Mouse (Mus musculus) T-helper 1 cell (primary cell): ENCODE results near the gene Oscp1.

ENCODE experiments used
- in situ Hi-C: fragments of 300-600 bp; cut with MboI, MseI; formaldehyde crosslinking; loops from one replicate; pipeline ENCODE4 v1.15.1; 2025; ENCODE audit warnings: high pct_unique_total_duplicates

The Oscp1 gene

DNA sequence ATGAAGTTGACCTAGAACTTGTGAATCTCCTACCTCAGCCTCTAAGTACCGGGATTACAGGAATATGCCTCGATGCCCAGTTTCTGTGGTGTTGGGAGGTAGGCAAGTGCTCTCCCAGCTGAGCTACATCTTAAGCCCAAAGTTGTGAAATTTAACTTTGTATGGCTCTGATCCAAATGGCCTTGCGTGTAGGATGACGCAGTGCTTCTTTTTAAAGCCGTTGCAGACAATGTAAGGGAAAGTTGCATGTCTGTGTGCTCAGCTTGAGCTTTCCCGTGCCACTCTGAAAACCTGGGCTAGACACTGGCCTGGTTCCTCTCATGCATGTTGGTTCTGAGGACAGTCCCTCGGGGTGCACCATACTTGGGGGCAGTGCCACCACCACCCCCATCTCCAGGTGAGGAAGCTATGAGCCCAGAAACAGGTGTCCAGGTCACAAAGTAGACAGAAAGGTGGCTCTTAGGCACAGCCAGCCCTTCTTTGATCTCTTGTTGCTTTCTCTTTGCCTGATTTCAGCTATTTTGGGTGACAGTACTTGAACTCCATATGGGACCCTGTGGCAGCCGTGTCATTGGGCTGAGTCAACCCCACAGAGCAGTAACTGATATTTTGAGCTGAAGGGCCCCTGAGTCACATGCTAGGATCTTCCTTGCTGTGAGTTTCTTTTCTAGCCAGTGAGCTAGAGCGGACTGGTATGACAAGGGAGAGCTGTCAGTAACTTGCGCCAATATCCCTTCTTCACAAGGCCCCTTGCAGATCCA is 51.4 kb downstream of the Oscp1 start:
- in situ Hi-C loops: loop anchor here (5.0 kb wide), 1 partner anchor 78 kb away; no protein-coding TSS in a partner anchor

DNA sequence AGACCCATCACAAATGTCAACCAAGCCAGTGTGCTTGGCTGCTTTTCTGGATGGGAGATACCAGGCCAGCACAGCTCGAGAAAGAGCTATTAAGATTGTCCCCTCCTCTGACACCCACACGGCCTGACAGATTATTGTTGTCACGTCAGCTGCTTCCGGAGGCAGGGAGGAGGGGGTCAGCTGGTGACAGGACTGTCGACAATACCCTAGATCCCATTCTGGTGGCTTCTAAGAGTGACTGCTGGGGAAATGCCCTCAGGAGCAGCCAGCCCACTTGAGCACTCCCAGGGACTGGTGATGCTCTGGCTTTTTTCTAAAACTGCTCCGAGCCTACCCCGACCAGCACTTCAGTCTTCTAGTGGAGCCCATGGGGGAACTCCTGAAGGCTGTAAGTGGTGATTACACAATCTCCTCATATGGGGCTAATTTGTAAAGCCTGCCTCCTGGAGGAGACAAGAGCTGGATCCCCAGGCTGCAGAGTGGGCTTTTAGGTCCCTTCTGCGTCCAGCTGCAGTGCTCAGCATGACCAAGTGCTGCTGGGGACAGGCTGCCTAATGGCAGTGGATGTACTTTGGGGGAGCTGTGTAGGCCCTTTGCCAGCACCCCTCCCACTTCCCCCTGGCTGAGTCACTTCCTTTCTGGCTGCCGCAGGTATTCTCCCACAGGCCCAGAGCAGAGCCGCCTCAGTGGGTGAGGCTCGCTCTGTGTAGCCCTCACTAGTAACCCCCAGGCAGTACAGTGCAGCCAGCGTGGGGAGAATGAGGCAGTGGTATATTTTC is 52.2 kb downstream of the Oscp1 start:
- in situ Hi-C loops: no loop called here

DNA sequence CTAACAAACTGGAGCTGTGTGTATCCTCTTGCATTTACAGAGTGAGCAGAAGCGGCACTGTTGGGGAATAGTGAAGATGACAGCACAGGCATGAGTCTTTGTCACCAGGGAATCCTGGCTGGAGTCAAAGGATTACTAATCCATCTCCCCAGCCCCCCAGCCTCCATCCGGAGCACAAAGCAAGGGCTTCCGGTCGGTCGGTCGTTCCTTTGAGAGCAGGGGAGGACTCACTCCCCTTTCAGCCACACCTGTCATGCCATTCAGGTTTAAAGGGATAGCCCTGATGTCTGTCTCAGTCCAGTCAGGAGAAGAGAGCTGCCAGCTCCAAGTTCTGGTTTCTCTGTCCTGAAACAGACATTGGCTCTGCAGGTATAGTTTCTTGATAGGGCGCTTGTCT is 52.8 kb downstream of the Oscp1 start:
- in situ Hi-C loops: no loop called here

DNA sequence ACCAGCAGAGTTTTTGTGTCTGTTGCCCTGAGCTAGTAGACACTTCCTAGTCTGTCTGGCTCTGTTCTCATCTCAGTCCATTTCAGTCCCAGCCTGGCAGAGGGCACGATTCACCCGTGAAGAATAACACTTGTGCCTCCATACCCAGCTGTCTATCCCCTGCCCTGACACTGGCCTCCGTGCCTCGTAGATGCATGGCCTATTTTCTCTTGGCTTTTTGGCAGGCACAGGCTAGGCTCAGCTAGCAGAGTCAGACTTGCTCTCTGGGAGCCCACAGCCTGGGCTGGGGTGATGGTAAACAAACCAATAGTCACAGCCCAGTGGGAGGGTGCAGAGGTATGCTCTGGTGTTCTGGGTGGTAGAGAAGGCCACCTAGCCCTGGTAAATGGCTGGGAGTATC is 54.9 kb downstream of the Oscp1 start:
- in situ Hi-C loops: no loop called here

DNA sequence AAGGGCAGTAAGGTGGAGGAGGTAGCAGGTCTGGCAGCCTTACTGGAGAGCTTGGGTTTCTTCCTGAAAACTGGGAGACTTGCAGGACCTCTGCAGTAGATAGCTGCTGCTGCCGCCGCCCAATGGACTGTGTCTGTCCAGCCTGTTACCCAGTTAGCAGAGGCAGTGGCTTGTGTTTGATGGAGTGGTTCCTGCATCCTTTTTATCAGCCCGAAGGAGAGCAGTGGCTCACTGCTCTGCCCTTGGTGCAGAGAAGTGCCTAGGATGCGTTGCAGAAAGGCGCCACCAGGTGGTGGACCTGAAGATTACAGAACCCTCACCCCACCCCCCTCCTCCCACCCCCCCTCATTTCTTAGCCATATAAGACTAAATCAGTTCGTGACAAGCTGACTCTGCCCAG is 55.6 kb downstream of the Oscp1 start:
- in situ Hi-C loops: no loop called here

DNA sequence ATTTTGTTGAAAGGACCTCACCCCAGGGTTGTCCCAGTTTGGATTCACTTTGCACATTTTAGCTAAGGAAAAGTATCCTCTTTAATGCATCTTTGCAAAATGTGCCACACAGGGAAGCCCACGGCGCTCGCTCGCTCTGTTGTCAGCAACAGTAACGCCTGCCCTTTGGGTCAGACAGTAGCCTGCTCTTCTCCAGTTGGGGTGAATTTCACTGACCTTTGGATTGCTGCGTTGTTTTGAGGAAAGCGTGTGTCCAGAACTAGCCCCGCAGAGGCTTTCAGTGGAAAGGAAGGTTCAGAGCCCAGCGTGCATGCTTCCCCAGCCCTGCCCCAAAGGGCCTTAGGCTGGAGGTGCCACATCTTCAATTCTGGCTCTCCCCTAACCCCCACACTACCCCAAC is 57.0 kb downstream of the Oscp1 start:
- in situ Hi-C loops: no loop called here

DNA sequence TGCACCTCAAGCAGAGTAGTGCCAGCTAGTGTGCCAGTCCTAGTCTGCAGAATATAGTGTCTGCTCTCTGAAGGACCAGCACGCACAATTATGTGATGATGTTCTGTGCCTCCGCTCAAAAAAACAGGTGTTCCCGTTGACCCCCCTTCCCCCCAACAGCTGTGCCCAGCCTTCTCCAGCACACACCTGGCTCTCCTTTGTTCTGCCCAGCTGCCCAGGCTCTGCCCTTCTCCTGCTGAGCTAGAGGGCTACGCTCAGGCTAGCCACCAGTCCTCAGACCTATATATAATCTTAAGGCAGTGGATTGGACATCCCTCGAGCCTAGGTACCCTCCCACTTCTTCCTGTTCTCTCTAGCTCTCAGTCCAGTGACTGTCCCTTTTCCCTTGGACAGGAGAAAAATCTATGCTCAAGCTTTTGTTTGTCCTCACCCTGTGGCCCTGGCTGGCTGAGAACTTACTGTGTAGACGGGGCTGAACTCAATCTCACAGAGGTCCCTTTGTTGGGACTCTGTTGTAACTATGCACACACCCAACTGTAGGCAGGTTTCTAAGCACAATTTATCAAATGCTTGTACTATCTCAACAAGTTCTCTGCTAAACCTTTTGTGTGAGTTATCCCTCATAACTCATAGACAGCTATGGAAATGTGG is 57.6 kb downstream of the Oscp1 start:
- in situ Hi-C loops: no loop called here

DNA sequence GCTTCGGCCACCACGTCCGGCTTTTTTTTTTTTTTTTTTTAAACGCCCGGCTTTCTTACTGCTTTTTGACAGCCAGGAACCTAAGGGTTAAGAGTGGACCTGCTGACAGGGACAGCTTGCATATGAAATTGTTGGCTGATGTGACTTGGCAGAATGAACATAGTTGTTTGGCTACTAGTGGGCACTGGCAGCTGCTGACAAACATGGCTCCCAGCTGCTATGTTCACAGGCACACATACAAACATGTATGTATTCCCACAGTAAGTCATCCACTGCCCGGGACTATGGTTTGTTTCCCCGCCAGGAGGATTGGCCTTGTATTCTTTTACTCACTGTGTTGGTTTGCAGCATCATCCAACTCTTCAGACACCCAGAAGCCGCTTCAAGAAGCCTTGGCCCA is 58.8 kb downstream of the Oscp1 start:
- in situ Hi-C loops: no loop called here

DNA sequence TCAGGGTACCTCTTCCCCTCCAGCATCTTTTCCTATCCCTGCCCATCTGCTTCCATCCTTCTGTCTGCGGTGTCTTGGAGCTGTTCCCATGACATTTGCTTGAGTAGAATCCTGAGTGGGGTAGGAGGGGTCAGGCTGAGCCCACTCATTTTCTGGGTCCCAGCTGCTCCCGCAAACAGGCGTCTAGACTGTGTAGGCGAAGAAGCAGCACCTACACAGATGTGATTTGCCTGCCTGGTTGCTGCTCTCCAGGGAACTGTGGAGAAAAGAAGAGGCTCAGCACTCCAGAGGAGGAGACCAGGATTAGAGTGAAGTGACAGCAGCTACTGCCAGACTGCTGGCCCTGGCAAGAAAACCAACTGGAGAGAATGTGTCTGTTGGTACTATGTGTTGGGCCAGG is 60.3 kb downstream of the Oscp1 start:
- in situ Hi-C loops: no loop called here

DNA sequence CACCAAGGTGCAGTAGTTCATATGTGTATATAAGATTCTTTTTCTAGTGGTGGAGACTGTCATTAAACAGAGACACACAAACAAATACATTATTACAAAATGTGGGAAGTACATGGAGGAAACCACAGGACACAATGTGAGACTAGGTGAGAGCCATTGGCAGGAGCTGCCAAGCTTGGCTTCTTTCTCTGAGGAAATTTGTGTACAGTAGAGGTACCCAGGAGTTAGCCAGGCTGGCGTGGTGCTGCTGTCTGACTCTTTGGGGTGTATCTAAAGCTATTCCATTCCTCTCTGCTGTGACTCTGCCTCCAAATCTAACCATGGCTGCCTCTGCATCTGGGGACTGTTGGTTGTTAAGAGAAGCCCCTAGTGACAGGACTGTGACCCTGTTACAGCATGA is 60.7 kb downstream of the Oscp1 start:
- in situ Hi-C loops: no loop called here

DNA sequence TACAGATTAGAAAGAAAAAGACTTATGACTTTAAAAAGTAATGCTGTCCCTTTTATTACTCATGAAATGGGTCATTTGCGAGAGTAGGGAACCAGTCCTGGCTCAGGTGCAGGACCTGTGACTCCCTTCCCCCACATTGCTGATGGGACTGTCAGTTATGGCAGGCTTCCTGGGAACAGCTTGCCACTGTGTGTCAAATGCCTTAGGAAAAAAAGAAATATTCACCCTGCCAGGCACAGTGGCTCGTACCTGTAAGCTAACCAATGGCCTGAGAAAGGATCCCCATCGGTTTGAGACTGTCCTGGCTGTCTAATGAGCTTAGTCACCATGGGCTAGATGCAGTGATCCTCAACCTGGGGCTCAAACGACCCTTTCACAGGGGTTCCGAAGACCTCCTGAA is 61.7 kb downstream of the Oscp1 start:
- in situ Hi-C loops: no loop called here

DNA sequence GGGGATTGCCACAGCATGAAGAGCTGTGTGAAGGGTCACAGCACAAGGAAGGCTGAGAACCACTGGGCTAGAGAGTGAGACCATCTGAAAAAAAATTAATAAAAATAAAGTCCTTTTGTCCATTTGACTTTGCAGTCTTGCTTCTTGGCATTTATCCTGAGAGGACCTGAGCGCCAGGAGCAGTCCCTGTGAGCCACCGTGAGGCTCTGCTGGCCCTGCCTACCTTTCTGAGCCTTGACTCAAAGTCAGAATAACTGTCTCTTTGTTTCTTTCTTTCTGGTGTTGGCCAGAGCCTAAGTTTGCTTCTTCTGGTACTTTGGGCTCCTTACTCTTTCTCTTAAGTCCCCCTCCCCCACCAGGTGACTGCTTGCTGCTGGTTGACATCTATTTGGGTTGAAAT is 62.1 kb downstream of the Oscp1 start:
- in situ Hi-C loops: no loop called here

DNA sequence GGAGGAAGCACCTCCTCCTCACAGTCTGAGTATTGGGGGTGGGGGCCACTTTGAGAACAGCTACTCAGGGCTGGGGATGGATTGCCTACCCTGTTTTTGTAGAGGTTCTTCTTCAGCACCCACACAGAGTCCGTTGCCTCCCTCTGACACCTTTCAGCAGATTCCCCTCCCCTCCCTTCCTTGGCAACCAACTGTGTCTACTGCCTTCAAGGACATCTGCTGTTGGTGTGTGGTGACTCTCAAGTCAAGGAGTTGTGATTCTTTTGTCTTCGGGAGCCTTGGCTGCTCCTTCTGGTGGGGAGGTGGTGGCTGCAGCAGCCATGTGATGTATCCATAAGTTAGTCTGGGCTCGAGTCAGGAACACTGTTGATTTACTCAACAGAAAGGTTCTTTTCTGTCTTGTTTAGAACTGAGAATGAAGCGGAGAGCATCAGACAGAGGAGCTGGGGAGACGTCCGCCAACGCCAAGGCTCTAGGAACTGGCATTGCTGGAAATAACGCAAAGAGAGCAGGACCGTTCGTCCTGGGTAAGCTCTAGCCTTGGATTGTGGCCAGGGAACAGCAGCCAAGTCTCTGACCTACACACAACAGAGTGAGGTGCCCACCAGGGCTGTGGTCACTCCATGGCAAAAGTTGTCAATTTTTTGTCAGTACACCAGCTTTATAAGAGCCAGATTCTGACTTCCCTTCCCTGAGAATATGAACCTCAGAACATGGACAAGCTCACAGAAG is 65.1 kb downstream of the Oscp1 start:
- in situ Hi-C loops: no loop called here

DNA sequence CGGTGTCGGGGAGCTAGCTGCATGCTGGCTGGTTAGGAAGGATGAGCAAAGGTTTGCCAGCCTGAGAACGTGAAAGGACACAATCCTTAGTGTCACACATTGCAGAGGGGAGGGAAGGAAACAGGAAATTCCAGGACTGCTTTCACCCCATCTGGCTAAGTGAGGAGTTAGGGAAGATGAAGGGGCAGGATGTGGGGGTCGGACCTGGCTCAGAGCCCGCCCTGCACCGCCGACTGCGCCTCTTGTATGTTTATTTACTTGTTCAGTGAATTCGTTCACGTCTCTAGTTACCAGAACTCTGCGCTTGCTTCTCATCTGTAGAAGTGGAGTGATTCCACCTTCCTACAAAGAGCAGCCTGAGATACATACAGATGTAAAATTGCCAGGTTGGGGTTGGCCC is 72.1 kb downstream of the Oscp1 start:
- in situ Hi-C loops: no loop called here

DNA sequence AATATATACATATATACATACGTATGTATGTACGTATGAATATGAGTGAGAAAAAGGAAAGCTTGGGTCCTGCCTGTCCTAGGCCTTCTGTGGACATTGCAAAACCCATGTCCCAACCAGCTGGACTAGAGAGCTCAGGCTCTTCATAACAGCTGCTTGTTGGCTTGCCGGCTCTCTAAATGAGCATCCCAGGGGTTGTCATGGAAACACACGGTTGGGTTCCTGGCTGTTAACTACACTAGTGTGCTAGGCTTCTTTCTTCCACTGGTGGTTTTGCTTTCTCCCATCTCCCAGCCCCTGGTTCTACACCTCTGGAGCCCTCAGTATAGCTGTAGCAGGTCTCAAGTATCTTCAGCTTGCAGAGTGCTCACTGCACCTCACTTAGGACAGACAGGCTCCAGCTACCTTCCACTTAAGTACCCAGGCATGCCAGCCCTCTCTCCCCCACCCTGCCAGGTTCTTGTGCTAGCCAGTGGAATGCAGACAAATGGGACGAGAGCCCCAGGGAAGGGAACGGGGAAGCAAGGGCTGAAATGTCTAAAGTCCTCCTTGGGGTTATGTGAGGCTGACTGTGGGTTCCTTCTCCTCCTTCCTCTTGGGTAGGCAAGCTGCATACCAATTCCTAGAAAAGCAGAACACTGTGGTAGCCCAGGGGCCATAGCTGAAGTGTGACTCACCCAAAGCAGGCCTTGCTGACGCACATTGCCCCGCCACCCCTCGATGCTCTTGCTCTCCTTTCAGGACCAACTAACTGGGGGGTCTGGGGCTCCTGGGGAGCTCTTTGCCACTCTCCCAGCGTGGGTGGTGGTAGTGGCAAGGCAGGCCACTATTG is 73.1 kb downstream of the Oscp1 start:
- in situ Hi-C loops: no loop called here

DNA sequence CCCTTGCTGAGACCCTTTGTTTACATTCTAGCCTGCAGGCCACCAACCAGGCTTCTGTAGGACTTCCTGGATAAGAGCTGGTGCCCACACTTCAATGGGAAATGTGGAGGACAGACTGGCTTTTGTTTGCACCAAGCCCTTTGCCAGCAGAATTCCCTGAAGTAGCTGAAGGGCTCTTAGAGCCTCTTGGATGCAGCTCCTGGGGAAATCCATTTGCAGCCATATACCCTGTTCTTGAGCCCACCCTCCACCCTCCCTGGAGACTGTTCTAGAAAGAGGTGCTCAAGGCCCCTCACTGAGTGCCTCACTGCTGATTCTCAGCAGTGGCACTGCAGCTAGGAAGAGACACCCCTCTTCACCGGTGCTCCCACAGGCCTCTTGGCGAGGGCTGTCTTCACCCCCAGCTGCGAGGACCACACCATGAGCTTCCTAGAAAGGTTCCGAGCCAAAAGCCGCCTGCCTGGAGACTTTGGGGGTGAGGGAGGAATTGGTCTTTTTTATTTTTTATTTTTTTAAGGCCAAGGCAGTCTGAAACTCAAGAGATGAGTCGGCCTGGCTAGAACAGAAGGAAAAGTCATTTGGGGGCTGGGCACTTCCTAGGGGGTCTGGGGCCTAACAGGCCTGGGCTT is 74.4 kb downstream of the Oscp1 start:
- in situ Hi-C loops: no loop called here

DNA sequence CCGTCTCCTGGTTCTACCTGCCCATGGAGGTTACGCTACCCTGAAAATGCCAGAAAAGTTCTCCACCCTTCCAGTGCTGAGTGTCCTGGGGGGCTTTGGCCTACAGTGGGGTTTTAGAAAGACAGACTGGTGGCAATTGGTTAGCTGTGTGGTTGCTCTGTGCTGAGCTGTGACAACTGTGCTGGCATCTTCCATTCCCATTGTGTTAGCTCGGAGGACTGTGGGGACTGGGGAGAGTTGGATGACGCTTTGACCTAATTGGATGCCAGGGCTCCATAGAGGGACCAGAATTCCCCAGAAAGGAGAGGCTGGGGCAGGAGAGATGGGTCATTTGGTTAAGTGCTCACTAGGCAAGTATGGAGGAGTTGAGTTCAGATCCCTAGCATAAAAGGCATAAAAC is 75.9 kb downstream of the Oscp1 start:
- in situ Hi-C loops: no loop called here

DNA sequence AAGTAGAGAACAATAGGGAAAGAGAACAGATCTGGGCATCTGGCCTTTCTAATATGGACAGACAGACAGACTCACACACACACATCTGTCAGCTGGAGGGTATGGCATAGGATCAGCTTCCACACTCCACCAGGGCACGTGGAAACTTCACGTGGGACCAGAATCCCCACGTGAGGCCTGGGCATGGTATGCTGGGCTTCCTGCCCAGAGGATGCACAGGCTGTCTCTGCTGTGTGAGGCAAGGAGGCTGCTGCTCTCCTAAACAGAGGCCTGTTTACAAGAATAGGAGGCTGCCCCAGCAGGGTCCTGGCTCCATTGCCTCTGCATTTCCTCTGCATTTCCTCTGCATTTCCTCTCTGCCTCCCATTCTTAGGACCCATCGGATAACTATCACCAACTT is 76.3 kb downstream of the Oscp1 start:
- in situ Hi-C loops: no loop called here

DNA sequence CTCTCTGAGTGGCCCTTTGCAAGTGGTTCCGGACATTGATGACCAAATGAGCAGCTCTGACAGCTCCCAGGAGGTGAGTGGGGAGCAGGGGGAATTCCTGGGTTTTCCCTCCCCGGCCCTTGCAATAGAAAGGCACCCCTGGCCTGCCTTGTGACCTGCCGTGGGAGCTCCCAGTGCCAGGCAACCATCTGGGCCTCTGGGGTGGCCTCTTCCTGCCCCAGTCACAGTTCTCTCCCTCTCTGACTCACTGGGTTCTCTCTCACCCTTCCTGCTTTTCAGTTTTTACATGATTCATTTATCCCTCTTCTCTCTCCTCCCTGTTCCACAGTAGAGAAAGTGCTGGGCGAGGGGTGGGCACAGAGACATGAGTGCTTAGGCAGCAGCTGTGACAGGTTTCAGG is 79.4 kb downstream of the Oscp1 start:
- in situ Hi-C loops: no loop called here

DNA sequence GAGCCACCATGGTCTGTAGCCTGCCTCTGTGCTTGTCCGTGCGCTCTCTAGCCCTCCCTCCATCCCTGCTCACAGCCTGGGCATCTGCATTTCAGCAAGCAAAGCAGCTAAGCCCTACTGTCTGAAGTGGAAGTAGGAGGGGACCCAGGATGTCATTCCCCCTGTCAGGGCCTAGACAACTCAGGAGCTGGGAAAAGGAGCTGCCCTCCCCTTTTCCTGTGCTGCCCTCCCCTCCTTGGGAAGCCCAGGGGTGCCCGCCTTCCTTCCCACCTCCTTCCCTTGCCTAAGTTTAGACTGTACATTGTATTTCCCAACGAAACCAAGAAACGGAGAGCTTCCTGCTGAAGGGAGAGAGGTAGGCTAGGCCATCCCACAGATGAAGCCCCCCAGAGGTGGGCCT is 82.7 kb downstream of the Oscp1 start:
- in situ Hi-C loops: no loop called here
